Mouse (Mus musculus) kidney, adult 2 months (tissue): Measurements from ENCODE around the gene Ifit1bl1.
"Not testable (repeated sequence)": the region's sequence is repeated elsewhere in the genome, so short reads cannot be mapped to it uniquely, and the experiment has no call there.

Source experiments
- CTCF ChIP-seq: fragments of 200-500 bp; conservative IDR thresholded peaks from 2 replicates; pipeline ENCODE4 v1.5.1; 2011; ENCODE audit warnings: low read depth, mild to moderate bottlenecking, control low read depth, low read length, moderate library complexity, mixed read lengths; ENCODE audit not compliant: insufficient read depth, insufficient read length
- POLR2A ChIP-seq: fragments of 200-500 bp; IDR thresholded peaks from one replicate; pipeline ENCODE4 v1.6.1; 2011; ENCODE audit warnings: low read depth, low read length, control low read depth

DNA sequence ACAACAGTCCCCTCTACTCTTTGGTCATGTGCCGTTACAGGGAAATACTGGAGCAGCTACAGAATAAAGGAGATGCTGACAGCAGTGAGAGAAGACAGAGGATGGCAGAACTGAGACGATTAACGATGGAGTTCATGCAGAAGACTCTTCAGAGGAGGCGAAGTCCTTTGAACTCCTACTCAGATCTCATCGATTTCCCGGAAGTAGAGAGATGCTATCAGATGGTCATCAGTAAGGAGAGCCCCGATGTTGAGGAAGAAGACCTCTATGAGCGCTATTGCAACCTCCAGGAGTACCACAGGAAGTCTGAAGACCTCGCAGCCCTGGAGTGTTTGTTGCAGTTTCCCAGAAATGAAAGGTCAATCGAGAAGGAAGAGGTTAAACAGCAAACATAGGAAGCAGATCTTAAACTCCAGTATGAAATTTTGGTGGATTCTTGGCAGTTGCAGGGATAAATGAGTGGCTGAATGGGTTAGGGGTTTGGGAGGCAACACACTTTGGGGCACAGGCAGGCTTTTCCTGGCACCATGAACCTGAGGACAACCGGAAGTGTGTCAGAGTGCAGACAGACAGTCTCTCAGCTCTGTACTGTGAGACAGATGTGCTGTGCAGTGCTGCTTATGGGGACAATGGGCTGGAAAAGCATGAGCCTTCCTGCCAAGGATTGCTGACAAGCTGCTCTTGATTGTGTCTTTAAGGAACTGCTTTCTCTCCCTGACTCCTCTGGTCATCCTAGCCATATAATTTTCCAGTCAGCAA lies 10.7 kb upstream of the Ifit1bl1 start:
- TF ChIP-seq POLR2A, CTCF: not testable (repeated sequence)
